Mouse (Mus musculus) neural tube, embryonic 10.5 days (tissue): ENCODE measurements at regions not wholly inside any gene's neighbourhood (a gene's known extent, or its start where the extent isn't known, plus 50 kb on each side); places are given as distances from the start of the nearest gene placed in this dataset.
A peak's percentile ranks its signal among the peaks of the same experiment; 100 is the strongest.

ENCODE experiments used
- DNase-seq: peaks from one replicate; pipeline ENCODE4 v3.0.0-alpha.2; 2017; ENCODE audit warnings: low spot score; ENCODE audit errors: extremely low spot score

- peak; percentile 31 for DNase-seq
Observed at GRCm38 (mm10) chr9:30284562-30285323, 142.2 kb upstream of the Snx19 start.

- DNase-seq: no peak
Observed at GRCm38 (mm10) chr9:30285324-30285599, 141.6 kb upstream of the Snx19 start.

- DNase-seq: peak; percentile 67
Observed at GRCm38 (mm10) chr9:30299844-30300243, 127.1 kb upstream of the Snx19 start.

- DNase-seq: no peak
Observed at GRCm38 (mm10) chr9:30308281-30308680, 118.6 kb upstream of the Snx19 start.

- DNase-seq: no peak
Observed at GRCm38 (mm10) chr9:30313360-30313759, 113.5 kb upstream of the Snx19 start.

GRCm38 (mm10) chr9:30314355-30315171 is 112.3 kb upstream of the Snx19 start:
- no peak for DNase-seq

- peak; percentile 33 for DNase-seq
Observed at GRCm38 (mm10) chr9:30315172-30315644, 111.7 kb upstream of the Snx19 start.

- no peak for DNase-seq
Observed at GRCm38 (mm10) chr9:30344866-30345265, 82.0 kb upstream of the Snx19 start.

- DNase-seq: no peak
Observed at GRCm38 (mm10) chr9:30353965-30354364, 72.9 kb upstream of the Snx19 start.

GRCm38 (mm10) chr9:30355642-30356041 is 71.3 kb upstream of the Snx19 start:
- DNase-seq: no peak

- DNase-seq: no peak
Observed at GRCm38 (mm10) chr9:30369554-30370440, 57.1 kb upstream of the Snx19 start.

GRCm38 (mm10) chr9:30370789-30371188 is 56.1 kb upstream of the Snx19 start:
- no peak for DNase-seq

- DNase-seq: no peak
Observed at GRCm38 (mm10) chr9:30376908-30377307, 50.0 kb upstream of the Snx19 start.
